Mouse (Mus musculus) ovary, postnatal 36 days (tissue): ENCODE measurements around the gene Fam171a1.
"Not testable (repeated sequence)": the region's sequence is repeated elsewhere in the genome, so short reads cannot be mapped to it uniquely, and the experiment has no call there.

ENCODE experiments used
- DNase-seq: peaks from one replicate; pipeline ENCODE4 v3.0.0; 2022; ENCODE audit warnings: low spot score, mixed read lengths

The Fam171a1 gene

DNA sequence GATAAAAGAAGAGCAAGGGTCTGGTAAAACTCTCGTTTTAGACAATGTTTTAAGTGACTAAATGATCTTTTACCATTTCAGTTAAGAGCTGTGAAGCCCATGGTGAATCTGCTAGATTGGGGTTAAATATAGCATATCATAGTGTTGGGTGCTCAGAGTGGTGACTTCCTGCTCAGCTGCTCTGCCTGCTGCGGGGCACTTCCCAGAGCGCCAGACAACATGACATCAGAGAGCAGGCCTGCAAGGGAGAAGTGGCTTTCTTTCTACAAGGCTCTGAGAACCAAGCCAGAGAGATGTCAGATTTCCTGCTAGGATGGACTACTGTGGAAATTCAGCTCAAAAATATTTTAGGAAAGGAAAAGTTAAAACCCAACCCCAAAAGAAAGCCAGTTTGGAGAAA lies 57.8 kb downstream of the Fam171a1 start:
- no peak for DNase-seq

DNA sequence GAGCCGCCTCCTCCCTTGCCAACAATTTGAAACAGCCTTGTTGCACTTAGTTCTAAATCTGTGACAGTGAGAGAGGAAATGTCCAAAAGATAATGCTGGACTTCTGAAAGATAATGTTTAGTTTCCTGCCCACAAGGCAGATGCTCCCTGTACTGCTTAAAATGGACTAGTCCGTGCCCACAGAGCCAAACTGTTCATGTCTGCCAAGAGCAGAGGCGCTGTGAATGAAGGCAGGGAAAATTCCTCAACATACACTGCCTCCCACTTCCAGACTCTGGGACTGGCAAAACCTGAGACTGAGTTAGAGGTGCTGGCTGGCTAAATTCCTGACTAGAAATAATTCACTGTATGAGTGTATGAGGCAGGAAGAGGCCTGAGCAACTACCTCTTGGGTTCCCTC lies 58.6 kb downstream of the Fam171a1 start:
- DNase-seq, result no peak

DNA sequence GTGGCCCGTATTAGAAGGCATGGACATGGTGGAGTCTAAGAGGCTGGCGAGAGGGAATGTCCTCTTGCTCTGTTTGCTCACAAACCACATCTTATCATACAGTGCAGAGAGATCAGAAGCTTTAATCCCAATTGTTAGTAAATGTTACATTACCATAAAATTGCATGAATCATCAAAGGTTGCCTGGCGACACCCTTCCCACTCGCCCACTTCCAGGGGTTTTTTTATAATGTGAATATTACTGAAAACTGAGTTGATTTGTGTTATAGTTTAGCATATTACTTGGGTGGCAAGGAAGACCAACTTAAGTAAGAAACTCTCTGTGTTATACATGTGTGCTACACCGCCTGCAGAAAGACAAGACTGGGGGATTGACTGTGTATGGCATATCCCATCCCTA lies 60.9 kb downstream of the Fam171a1 start:
- DNase-seq, result no peak

DNA sequence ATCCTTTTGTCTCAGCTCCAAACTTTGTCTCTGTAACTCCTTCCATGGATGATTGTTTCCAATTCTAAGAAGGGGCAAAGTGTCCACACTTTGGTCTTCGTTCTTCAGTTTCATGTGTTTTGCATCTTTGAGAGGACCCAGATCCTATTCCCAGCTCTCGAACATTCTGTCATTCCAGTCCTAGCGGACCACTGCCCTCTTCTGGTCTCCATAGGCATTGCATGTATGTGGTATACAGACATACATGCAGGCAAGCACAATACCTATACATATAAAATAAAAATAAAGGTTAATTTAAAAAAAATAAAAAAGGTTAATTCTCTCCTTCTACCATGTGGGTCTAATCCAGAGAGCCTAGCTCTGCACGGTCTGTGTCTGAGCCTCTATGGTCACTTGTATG lies 62.0 kb downstream of the Fam171a1 start:
- not testable (repeated sequence) for DNase-seq

DNA sequence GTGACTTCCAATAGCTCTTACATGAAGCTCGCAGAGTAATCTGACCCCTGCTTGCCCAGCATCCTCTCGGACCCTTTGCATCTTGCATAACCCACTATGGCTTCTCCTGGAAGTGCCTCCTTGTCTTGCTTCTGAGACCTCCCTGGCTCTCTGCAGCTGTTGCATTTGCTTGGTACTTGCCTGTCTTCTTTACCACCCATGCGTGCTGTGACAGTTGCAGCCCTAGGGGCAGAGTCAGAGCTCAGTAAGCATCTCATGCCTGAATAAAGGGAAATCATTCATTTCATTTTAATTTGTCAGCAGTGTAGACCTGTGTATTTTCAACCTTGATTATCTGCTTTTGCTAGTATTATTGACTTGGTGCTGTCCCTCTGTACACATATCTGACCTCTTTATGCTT lies 62.7 kb downstream of the Fam171a1 start:
- DNase-seq, result no peak

DNA sequence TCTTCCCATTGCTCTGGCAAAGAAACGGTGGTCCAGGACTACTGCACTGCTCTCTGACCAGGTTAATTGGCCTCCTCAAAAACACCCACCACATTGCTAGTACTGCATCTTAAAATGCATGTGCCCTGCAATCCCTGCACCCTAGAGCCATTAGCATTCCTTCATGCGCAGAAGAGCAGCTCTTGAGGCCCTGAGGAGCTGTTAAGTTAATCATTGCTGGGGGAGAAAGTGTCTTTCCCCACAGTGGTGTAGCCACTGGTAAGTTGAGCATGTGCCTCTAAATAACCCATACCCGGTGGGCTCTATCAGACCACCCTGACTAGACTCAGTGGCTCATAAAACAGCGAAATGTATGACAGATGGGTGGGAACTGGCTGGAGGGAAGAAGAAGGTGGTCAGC lies 66.5 kb downstream of the Fam171a1 start:
- no peak for DNase-seq

DNA sequence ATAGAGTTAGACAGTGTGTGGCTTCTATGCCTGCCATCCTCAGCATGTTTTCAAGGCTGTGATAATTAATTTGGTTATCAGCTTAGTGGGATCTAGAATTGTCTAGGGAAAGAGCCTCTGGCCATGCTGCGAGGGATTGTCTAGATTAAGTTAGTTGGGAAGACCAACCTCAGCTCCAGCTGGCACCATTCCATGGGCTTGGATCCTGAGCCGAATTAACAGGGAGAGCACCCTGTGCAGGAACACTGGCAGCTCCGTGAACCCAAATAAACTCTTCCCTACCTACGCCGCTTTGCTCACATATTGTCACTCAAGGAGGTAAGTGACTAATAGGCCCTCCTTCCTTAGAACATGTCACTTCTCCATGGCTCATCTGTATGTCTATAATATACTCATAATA lies 69.6 kb downstream of the Fam171a1 start:
- DNase-seq, result no peak

DNA sequence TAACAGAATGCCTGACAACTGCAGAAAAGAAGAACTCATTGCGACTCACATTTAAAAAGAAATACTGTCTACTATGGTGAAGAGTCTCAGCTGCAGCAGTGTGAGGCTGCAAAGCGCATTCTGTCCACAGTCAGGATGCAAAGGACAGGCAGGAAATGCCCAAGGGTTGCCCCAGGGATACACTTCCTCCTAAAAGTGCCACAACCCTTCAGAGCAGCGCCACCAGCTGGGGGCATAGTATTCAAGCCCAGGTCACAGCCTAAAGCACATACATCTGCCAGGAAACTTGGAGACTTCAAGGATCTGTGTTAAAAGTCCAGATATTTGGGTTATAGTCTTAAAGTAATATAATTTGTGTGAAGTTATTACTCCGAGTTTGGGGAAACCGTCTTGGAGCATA lies 71.3 kb downstream of the Fam171a1 start:
- no peak for DNase-seq

DNA sequence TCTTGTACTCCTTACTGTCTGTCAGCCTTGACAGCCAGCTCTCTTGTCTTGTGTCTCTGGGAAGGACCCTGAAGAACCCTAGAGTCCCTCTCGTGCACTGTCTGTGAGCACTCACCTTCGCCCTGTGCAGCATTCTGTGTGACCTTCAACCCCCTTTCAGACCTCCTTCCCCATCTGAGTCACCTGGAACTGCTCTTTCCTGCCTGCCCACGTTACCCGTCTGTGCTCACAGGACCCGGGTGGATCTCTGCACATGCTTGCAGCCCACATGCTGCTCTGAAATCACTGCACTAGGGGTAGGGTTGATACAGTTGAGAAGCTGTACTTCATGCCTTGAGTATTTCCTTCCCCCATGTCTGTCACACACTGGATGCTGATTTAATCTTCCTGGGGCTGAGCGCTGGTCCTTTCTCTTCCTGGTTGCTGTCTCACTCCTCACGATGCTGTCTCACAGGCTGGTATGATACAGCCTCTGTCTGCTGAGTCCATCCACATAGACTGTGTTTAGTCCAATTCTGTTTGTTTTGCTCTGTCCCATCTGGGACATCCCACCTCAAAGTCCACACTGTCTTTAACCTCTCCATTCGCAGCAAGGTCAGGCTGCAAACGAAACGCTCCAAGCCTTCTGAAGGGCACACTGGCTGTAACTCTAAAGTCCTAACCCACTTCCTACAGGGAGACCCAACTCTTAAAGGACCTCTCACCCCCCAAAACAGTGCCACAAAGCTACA lies 74.9 kb downstream of the Fam171a1 start:
- no peak for DNase-seq

DNA sequence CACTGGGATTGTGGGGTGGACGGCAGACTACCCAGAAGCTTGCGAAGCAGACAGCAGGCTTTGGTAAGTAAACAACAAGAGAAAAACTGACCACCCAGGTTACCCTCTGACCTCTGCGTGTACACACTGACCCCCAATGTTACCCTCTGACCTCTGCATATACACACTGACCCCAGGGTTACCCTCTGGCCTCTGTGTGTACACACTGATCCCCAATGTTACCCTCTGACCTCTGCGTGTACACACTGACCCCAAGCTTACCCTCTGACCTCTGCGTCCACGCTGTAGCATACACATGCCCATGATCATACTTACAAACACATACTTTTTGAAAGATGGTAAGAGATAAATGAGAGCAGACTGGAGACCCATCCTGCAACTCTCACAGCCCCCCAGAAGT lies 77.1 kb downstream of the Fam171a1 start:
- no peak for DNase-seq

DNA sequence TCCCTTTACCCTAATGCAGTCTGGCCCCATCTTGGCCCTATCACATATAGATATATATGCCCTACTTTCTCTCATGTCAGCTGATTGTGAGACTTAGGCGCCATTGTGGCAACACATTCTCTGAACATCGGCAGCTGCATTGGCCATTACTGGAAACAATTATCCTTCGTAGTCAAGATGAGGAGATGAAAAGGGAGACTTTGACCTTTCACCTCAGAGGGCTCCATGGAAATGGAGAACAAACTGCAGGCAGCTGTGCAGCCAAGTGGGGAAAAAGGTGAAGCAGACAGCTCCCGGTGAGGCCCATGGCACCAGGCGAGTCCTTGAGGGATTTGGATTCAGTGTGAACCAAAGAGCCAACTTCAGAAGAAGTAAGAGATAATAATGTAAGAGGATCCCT lies 81.5 kb downstream of the Fam171a1 start:
- DNase-seq, result no peak

DNA sequence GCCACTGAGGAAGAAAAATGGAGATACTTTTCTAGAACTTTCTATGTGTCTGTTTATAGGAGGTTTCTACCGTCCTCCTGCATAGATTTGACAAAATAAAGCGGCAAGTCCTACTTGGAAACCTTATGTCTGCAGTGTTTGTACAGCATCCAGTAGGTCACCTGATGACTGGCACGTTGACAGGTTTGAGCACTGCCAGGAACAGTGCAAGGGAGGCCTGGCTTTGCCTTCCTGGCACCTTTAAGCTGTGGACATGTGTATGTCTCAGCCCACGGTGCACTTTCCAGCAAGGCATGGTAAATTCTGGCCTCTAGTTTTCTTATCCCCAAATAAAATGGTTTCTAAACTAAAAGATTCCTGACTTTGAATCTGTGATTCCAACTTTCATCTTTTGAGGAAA lies 86.4 kb downstream of the Fam171a1 start:
- DNase-seq, result no peak

DNA sequence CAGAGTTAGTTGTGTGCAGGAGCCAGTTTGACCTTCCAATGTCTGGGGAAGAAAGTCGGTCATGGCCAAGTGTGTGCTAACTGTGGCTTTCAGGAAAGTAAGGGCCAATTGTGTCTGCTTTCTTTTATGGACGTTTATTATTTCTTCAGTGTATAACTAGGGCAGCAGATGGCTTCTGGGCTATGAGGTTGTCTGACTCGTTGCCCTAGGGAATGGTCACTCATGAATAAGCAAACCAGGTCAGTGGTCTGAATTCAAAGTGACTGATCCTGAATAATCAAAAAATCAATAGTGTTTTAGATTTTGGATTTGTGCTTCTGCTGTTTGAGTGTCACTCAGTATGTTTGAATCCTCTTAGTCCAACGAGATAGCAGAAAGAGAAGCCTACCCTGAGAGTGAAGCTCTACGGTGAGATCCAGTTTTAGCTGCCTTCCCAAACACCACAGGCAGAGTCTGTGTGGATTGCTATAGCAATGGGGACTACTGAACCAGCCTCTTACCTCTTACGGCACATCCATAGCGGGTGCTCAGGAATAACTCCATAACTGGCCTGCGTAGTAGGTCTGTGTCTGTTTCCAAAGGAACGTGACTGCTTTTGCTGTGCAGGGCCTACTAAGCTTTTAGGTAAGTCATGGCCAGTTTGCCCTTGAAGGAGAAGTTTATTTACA lies 93.1 kb downstream of the Fam171a1 start:
- DNase-seq, result no peak

DNA sequence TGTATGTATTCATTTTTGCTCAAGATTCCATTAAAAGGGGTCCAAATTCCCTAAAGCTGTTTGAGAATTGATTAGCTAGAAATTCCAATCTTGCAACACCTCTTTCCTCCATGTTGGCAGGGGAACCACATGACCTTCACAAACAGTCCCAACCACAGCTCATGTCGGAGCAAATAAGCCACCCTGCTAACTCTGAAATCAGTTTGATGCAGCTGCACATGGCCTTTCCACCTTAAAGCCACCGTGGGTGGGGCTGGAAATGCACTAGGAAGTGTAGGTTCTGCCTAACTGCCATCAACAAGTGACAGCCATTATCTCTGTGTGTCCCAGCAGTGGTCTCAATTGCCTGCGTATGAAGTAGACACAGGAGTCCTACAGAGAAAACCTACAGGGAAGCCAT lies 101.5 kb downstream of the Fam171a1 start:
- DNase-seq, result no peak

DNA sequence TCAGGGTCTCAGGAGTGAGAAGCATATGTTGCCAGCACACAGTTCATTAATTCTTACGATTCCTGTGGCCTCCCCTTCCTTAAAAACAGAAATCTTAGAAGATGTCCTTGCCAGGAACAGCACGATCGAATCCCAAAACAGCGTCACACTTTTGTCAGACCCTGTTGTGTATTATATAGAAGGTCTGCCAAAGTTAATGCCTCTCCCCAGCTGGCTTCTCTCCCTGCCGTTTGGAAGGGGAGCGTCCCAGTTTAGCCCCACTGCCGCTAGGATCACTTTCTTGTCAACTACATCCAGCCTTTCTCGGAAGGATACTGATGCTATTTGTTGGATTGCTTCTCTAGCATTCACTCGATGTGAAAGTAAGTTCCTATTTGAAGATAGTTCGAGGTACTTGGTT lies 102.6 kb downstream of the Fam171a1 start:
- DNase-seq, result no peak

DNA sequence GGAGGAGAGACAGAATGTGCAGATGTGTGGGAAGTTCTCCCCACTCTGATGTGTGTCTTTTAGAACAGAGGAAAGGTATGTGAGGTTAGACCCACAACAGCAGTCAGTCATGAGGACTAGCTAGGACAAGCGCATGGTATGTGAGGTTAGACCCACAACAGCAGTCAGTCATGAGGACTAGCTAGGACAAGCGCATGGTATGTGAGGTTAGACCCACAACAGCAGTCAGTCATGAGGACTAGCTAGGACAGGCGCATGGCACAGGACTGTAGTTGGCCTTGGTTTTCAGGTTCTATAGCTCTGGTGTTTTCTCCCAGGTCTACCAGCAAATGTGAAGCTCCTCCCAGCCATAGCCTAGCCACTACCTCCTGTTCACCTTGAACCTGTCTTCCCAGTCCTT lies 103.6 kb downstream of the Fam171a1 start:
- DNase-seq, result not testable (repeated sequence)

DNA sequence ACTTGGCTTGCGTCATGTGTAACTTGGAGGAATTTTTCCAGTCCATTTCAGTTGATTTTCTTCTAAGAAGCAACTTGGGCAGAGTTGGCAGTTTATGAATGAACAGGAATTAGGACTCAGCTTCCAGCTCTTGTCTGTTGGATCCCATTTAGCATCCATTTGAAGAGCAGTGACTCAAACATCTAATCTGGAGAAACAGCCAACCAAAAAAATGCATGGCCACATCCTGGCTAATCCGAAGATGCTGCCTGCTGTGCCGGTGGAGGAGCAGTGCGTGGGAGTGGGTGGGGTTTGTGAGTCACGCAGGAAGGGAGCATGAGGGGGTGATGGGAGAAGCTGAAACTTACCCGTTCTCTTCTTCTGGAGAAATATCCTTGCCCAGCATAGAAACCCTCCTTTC lies 104.2 kb downstream of the Fam171a1 start:
- DNase-seq, result no peak

DNA sequence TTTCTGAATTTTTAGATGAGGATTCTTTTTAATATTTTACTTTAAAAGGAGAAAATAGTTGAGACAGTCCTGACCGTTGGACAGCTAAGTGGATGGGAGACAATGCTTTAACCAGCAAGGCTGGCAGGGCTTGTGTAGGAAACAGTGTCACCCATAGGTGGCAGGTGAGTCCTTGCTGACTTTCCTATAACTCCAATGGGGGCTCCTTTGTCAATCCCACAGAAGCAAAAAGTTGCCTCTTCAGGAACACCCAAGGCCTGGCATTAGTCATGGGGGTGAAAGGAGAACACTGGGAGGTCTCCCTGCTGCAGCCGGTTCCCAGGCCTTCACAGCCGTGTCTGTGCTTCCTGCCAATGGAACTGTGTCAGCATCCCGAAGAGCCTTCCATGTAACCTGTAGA lies 114.5 kb downstream of the Fam171a1 start:
- DNase-seq, result peak; percentile 6

DNA sequence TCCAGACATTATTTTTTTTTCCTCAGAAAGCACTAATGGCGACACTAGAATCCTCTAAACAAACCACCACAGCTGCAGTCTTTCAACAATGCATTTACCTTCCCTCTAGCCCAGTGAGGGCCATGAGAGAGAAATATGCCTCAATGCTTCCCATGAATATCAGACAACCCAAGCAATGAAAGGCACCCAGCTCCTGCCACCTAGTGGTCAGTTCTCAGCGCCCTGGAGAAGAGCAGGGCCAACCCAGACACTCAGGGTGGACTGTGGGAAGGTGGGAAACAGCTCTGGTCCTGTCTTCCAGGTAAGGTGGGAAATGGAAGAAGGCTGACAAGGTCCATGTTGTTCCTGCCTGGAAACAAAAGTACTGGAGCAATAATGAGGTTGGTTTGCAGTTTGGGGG lies 115.0 kb downstream of the Fam171a1 start:
- DNase-seq, result peak; percentile 66

DNA sequence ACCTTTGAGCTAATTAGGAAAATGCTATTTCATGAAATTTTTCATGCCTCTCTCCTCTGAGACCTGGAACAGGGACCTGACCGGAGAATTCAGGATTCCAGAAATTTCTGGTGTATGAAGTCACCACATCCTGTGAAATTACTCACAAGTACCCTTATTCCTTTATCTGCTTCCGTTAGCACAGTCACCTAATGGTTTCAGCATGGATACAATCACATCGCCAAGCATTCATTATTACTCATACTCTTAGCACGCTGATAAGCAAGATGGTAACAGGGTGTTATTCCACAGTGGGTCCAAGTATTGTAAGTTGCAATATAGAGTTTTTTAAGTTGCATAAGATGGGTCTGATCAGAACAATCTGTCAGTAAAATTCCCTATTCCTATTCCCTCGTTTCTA lies 125.2 kb downstream of the Fam171a1 start:
- no peak for DNase-seq

DNA sequence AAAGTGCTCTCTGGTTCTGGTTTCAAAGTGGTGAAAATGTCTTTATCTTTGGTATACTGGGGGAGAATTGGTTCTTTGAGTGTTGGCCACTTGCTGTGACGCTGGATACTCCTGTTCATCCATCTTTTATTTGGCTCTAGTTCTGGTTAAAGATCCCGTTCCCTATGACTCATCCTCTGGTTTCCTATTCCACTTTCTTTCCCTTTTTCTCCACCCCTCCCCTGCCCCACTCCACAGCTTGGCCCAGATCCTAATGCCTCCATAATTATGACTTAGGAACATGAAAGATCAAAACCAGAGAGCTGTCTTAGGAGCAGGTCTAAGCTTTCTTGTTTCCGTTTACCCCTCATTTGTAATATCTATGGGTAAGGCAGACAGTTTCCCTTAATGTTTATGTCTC lies 130.2 kb downstream of the Fam171a1 start:
- DNase-seq, result no peak

DNA sequence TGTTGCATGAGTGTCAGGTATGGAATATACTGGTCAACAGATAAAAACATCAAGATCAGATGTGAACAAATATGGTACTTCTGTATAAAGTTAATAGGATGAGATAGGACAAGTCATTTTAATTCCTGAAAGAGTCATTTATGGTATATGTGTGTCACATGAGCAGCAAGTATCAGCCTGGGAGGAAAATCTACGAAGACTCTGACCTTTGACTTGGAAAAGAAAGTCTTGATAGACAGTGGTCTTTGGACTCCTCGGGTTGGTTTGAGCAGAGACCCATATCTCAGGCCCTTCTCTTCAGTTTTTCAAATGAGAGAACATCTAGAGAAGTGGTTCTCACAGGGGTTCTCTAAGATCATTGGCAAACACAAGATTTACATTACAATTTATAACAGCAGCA lies 137.3 kb downstream of the Fam171a1 start:
- DNase-seq, result no peak

DNA sequence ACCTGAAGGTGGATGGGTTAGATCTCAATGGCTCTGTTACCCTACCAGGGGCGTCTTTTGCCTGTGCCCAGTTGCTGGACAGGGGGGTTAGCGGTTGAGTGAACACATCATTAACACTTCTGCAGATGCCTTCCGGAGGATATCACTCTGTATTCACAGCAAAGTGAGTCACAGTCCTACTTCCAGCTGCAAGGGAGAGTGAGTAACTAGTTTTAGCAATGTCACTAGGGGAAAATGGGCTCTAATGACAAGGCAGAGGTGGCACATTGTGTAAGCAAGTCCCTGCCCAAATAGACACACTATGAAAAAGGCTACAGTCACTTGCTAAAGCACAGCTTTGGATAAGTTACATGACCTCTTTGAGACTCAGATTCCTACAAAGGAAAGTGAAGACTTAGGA lies 152.4 kb downstream of the Fam171a1 start:
- DNase-seq, result no peak

DNA sequence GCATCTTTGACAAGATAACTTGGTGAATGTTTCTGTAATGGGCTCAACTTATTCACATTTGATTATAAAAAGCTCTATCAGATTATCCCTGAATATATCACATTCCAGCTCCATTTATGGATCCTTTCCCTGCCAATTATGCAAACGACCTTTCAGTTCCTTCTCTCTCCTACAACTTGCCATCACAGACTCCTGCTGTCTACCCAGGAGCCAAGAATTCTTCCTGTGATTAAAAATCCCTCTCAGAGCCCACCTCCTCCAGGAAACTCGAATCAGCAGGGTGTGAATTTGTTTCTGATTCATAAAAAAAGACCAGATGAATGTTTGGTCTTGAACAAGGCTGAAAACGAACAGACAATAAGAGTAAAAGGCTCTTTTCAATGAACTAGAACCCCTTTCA lies 153.9 kb downstream of the Fam171a1 start:
- DNase-seq, result no peak
